Mouse (Mus musculus) bone marrow macrophage, adult 2 months (primary cell): ENCODE results near the gene 6330403K07Rik.

Experiments
- CTCF ChIP-seq: IDR thresholded peaks from 2 replicates; pipeline ENCODE4 v1.5.1; 2012; ENCODE audit warnings: low read depth, mild to moderate bottlenecking, low read length, moderate library complexity
- POLR2A ChIP-seq: IDR thresholded peaks from 2 replicates; pipeline ENCODE4 v1.6.1; 2012; ENCODE audit warnings: mild to moderate bottlenecking, low read depth, low read length, borderline replicate concordance

GRCm38 (mm10) chr11:71032491-71033162 lies 686 bp downstream of the 6330403K07Rik start:
- TF ChIP-seq CTCF (no peak), POLR2A (no peak)
